Mouse (Mus musculus) layer of hippocampus, adult 18-20 months (tissue): Measurements from ENCODE around the gene 3110018I06Rik. TPM values are rescaled to one million over a fixed set of nuclear protein-coding genes. Genes with fewer than 3 reads are reported as not detected.
A peak's percentile ranks its signal among the peaks of the same experiment; 100 is the strongest.

ENCODE experiments used
- DNase-seq, 2 experiments: peaks; one replicate each; pipeline ENCODE4 v3.0.0; 2022; ENCODE audit warnings: low spot score in 2 of 2
- long read RNA-seq: library from polyadenylated mRNA; stranded (forward); transcript quantifications from one replicate; pipeline ENCODE4 v2.0.0, GENCODE M21; 2021
- total RNA-seq, 2 experiments: library from RNA; stranded (reverse); gene quantifications; 2 replicates each; pipeline ENCODE4 v1.2.3; 2021

The 3110018I06Rik gene
- total RNA-seq: not detected
- long read RNA-seq: 0 reads

- no peak for DNase-seq
Observed at GRCm38 (mm10) chr12:107488371-107488770, at the start of gene 3110018I06Rik. 3110018I06Rik (plus strand) TSS chr12:107488632.

DNA sequence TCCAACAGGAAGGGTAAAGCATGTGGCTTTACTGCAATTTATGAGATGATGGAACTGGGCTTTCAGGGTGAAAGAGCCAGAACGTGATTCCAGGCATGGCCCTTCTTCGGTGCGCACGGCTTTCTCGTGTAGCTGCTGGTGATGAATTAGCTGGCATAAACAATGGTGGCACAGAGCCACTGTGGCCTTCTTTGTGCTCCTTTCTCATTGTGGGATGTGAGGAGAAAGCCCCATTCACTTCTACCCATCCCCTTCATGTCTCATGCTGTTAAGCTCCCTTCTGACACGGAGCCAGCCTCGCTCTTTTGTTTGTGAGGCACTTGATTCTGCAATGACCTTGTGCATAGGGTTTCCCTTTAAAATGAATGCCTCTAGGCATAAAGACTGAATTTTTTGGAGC lies 43.8 kb upstream of the 3110018I06Rik start:
- DNase-seq: no peak

- no peak for DNase-seq
Observed at GRCm38 (mm10) chr12:107457835-107458234, 30.6 kb upstream of the 3110018I06Rik start.

GRCm38 (mm10) chr12:107464731-107465130 lies 23.7 kb upstream of the 3110018I06Rik start:
- DNase-seq: no peak

DNA sequence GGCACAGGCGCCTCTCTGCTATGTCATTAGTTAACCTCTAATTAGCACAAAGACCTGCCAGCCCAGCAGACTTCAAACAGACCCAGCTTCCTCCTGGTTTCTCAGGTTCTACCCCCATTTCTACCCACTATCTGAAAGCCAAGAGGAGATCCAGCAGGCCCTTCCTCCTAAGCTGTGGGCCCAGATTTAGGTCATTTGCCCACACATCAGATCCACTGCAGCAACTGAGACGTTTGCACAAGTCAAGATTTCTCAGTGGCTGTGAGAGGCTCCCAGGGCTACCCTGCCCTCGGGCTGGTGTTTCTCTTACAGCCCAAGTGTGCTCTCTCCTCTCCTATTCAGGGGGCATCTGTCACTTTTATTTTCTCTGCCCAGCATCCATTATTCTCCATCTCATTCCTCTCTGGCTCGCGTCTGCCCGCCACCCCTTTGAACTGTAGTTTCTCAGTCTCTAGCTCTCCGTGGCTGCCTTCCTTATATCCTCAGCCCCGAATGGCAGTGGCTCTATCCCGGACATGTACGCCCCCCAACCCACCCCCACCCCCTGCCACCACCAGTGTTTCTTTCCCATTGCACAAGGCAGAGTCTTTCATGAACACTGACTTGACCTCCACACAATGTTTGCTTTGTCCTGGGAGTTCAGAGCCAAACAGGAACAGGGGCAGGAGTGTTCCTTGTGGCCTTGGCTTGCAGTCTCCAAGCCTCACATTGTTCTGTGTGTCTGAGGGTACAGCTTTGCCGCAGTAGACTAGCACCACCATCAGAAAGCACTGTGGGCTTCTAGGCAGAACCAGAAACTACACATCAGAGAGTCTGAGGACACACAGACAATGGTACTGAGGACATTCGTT lies 11.8 kb upstream of the 3110018I06Rik start:
- peak in 1 of 2 experiments; percentile 6 for DNase-seq

GRCm38 (mm10) chr12:107479350-107479749 lies 9.1 kb upstream of the 3110018I06Rik start:
- DNase-seq: no peak

DNA sequence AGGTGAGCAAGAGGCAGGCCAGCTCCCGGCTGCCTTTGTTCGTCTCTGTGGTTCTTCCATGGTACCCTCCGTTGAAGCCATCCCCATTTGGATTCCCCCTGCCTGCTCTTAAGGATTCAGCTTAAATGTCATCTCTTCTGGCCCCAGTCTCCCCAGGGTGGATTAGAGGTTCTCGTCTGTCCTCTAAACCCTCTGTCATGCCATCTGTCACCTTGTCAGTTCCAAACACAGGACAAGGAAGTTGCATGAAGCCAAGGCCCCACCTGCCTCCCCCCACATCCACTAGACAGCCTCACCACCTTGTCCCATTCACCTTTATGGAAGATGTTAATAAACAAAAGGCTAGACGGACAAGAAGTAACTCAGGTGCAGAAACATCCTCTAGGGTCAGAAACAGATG lies 5.4 kb upstream of the 3110018I06Rik start:
- DNase-seq: no peak

DNA sequence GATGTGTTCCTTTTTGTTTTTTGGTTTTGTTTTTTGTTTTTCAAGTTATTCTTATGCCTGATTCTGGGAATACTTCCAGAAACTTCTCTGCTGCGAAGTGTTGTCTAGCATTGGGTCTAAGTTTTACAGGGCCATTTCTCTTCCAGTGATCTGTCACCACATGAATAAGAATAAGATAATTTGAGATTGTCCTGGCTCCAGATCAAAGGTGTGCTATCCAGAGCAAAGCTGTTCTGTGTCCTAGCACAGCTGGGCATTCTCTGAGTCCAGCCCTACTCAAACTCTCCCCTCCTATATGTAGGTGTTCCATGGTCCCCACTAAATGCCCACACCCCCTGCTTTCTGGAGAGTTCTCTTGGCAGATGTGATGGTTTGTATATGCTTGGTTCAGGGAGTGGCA lies 2.9 kb downstream of the 3110018I06Rik start:
- DNase-seq: no peak

DNA sequence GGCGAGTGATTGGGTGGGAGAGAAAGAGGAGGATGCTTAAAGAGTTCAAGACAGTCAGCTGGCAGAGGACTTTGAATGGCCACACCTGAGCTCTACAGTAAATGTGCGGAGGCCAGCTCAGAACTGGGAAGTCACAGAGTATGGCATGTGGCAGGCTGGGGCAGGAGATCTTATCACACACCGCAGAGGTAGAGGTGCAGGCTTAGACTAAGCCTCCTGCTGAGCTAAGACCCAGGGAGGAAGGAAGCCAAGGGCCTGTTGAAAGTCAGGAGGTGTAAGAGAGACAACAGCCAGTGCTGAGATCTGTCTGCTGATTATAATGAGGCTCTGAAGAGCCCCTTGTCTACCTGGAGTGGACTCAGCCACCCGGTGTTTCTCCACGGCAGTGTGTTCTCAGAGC lies 8.5 kb downstream of the 3110018I06Rik start:
- no peak for DNase-seq

- no peak for DNase-seq
Observed at GRCm38 (mm10) chr12:107509661-107510237, 21.3 kb downstream of the 3110018I06Rik start.

GRCm38 (mm10) chr12:107511112-107511511 lies 22.7 kb downstream of the 3110018I06Rik start:
- no peak for DNase-seq

GRCm38 (mm10) chr12:107516265-107517217 lies 28.1 kb downstream of the 3110018I06Rik start:
- DNase-seq: peak in 1 of 2 experiments; percentile 21

DNA sequence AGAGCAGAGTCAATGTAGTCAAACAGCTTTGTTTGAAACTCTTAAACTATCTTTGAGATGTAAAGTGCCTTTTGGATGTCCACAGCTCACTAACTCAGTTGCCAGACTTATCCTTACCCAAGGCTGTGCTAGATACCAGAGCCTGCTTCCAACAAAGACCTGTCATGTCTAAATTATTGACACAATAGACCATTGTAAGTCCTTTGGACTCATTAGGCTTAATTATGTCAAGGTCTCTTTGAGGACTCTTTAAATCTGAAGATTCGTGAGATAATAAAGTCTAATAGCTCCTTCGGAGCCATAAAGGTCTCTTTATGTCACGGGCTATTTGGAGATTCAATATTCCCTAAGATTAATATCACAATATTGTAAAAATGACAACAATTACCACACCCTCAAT lies 32.5 kb downstream of the 3110018I06Rik start:
- DNase-seq: no peak

- no peak for DNase-seq
Observed at GRCm38 (mm10) chr12:107528346-107528880, 40.0 kb downstream of the 3110018I06Rik start.

DNA sequence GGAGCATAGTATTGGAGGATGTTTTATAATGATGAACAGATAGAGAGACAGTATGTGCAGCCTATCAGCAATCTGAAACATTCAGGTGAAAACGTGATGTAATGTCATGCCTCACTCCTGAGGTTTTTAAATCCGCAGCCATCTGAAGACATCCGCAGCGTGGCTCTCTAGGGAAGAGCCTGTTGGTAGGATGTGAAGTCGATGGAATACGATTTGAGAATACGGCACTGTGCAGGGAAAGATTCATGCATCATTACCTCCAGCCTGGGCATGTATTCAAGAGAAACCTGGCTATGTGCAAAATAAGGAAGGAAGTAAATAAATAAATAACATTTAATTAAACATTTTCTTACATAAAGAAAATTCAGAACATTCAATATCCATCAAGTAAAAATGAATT lies 44.4 kb downstream of the 3110018I06Rik start:
- DNase-seq: no peak
